ENCODE assay signal across 28 mouse cellular contexts in the genomic region with DNA sequence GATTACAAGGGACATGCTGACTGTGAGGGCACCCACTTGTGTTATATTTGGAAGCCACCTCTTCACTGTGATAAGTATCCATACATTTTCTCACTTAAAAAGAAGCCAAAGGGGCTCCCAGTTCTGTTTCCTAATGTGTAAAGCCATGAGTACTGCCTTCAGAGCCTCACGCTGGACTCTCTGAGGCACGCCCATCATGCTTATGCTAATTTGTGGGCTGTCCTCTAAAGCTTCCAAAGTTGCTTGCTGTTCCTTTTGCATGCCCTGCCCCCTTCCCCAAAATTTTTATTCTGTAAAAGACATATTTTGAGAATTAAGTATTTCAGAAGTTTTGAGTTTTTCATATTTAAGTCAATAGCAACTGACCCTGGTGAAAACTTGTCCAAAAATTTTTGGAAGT. TPM values are rescaled to one million over a fixed set of nuclear protein-coding genes. Genes with fewer than 3 reads are reported as not detected.
DNase-seq lines count a peak whose midpoint lies in the region; ATAC-seq lines count a peak whose summit lies in the region.
"Had no signal": no experiment of that assay in that cellular context is flagged by ENCODE, and none has a peak within 500 bp of the region (broad histone marks: within the 10 kb centered on the region; RNA-seq: fewer than 3 reads in every experiment).

No protein-coding gene starts in this region.

- no peak overlapping the region for H3K9ac ChIP-seq in heart, embryonic 15.5 days
- H3K9ac ChIP-seq: forebrain, embryonic 15.5 days; hindbrain, embryonic 14.5 days; liver, embryonic 15.5 days; lung, embryonic 15.5 days; midbrain, embryonic 13.5 days had no signal

- no peak overlapping the region for H3K27ac ChIP-seq in heart, embryonic 15.5 days
- H3K27ac ChIP-seq: forebrain, embryonic 15.5 days; hindbrain, embryonic 14.5 days; limb, embryonic 10.5 days; liver, embryonic 15.5 days; lung, embryonic 15.5 days; midbrain, embryonic 13.5 days; stomach, postnatal 0 days had no signal

- H3K4me2 ChIP-seq in heart, embryonic 15.5 days: peak overlapping the region; percentile 43; the same call in 1 of the 2 replicates
- H3K4me2 ChIP-seq: forebrain, embryonic 15.5 days; hindbrain, embryonic 14.5 days; liver, embryonic 15.5 days; lung, embryonic 15.5 days; midbrain, embryonic 13.5 days had no signal

- intact Hi-C loops in heart, postnatal 25 days (cut with DNase I): no loop called here

- WGBS in heart, embryonic 15.5 days: 31% methylated on average over 2 of the region's 2 CpGs

- H3K36me3 ChIP-seq in heart, embryonic 15.5 days: no peaks in the 10 kb centered on the region
- H3K36me3 ChIP-seq: forebrain, embryonic 15.5 days; liver, embryonic 15.5 days; lung, embryonic 15.5 days had no signal

- H3K9me3 ChIP-seq in heart, embryonic 15.5 days (replicated peaks): no peaks in the 10 kb centered on the region
- H3K9me3 ChIP-seq: forebrain, embryonic 15.5 days; limb, embryonic 10.5 days; liver, embryonic 15.5 days; lung, embryonic 15.5 days; midbrain, embryonic 13.5 days had no signal

- H3K27me3 ChIP-seq in heart, embryonic 15.5 days: no peaks in the 10 kb centered on the region
- H3K27me3 ChIP-seq: forebrain, embryonic 15.5 days; liver, embryonic 15.5 days; lung, embryonic 15.5 days; megakaryocyte, embryonic 14.5 days; midbrain, embryonic 13.5 days had no signal

- no peak overlapping the region for H3K4me3 ChIP-seq in heart, embryonic 15.5 days
- H3K4me3 ChIP-seq: forebrain, embryonic 15.5 days; limb, embryonic 10.5 days; liver, embryonic 15.5 days; lung, embryonic 15.5 days; megakaryocyte, embryonic 14.5 days; midbrain, embryonic 13.5 days had no signal

- DNase-seq in frontal cortex, postnatal 25 days (ENCODE audit: low spot score in 2 of 2): no peak
- DNase-seq in heart, postnatal 25 days (ENCODE audit: low spot score): no peak
- DNase-seq in kidney, postnatal 4 days: peak; percentile 10 to 24
- DNase-seq in kidney, adult 9 months: no peak
- DNase-seq in embryo, embryonic 10.5 days (ENCODE audit: low spot score): no peak
- DNase-seq: adrenal gland, postnatal 14 days; cerebellum, adult 2 months; cerebellum, postnatal 36 days; gastrocnemius, postnatal 14 days; heart, postnatal 36 days; kidney, adult 2 months; liver; lung, postnatal 36 days; thymus, adult 2 months; thymus, postnatal 4 days had no signal

- H3K4me1 ChIP-seq in heart, embryonic 15.5 days (replicated peaks): peaks cover 9% of the 10 kb centered on the region
- H3K4me1 ChIP-seq: forebrain, embryonic 15.5 days; liver, embryonic 15.5 days; lung, embryonic 15.5 days; megakaryocyte, embryonic 14.5 days had no signal

- ATAC-seq in frontal cortex, adult (ENCODE audit: low TSS enrichment): peak; percentile 27; the same call in 1 of the 2 replicates
- no peak for ATAC-seq in heart, embryonic 15.5 days (replicated peaks; ENCODE audit: insufficient number of reproducible peaks, insufficient read depth, low FRiP score, low read depth)
- ATAC-seq: forebrain, embryonic 15.5 days; inflammation-experienced regulatory T-cells, adult 6 months; midbrain, embryonic 13.5 days had no signal

RNA-seq across cellular contexts. Expression of a gene that starts 27.5 kb away (rescaled TPM):
- polyA plus RNA-seq in heart, embryonic 15.5 days (2015; fragmentation: Nextera tagmentation; extraction: Ambion mirVana): 9.6 and 10.5 TPM in 2 replicates
- under 1 TPM; 0.70 to 0.78 TPM for total RNA-seq in heart, postnatal 25 days (2021)
- total RNA-seq: monocyte, adult 5-6 weeks; neutrophil, adult 5-6 weeks had no signal

RNA-seq across cellular contexts. Expression of a gene that starts 27.7 kb away (rescaled TPM):
- polyA plus RNA-seq in heart, embryonic 15.5 days (2015; fragmentation: Nextera tagmentation; extraction: Ambion mirVana): 22.0 and 25.0 TPM in 2 replicates
- 10 to 100 TPM; 19.1 to 20.2 TPM for total RNA-seq in heart, postnatal 25 days (2021)

Comparison
In these comparisons a context has a peak if more than half of its experiments do, and no peak if none do; other contexts are left out.
1. DNase-seq: peak in kidney, postnatal 4 days (2 of 2); none in frontal cortex, postnatal 25 days (0 of 2), heart, postnatal 25 days (single experiment), kidney, adult 9 months (single experiment) and embryo, embryonic 10.5 days (single experiment).